Mouse (Mus musculus): ENCODE results near the gene Klhl36. TPM values are rescaled to one million over a fixed set of nuclear protein-coding genes. Genes with fewer than 3 reads are reported as not detected.

Klhl36 gene
- polyA plus RNA-seq, 1 experiment from 2014 or later, result 12.9 TPM

- peaks cover 6% of the 10 kb centered on the region; the same call in 1 of the 2 replicates for H3K36me3 ChIP-seq (ENCODE audit: control insufficient read depth, insufficient read depth, low read length)
- ATAC-seq (replicated peaks; ENCODE audit: low FRiP score, low TSS enrichment, low read depth) (no peak), DNase-seq (ENCODE audit: low spot score) (no peak)
- no peak overlapping the region for H3K4me3 ChIP-seq (ENCODE audit: low read depth, low read length)
- no peaks in the 10 kb centered on the region for H3K27me3 ChIP-seq (replicated peaks; ENCODE audit: control insufficient read depth, insufficient read depth, low read length)
- no peak overlapping the region; the same call in 1 of the 2 replicates for H3K4me2 ChIP-seq (ENCODE audit: low read length)
- peaks cover 73% of the 10 kb centered on the region for H3K4me1 ChIP-seq (replicated peaks; ENCODE audit: control insufficient read depth, insufficient read depth, low read length)
- H3K9ac ChIP-seq (ENCODE audit: low read length), result no peak overlapping the region
- WGBS, result 49% methylated on average over 7 of the region's 7 CpGs
- H3K27ac ChIP-seq (ENCODE audit: low read depth), result peak overlapping the region; percentile 87; the same call in 1 of the 2 replicates
- no peaks in the 10 kb centered on the region for H3K9me3 ChIP-seq (ENCODE audit: control insufficient read depth, low read length)
Observed at GRCm38 (mm10) chr8:119830589-119830988, 31.5 kb upstream of the Klhl36 start.

DNA sequence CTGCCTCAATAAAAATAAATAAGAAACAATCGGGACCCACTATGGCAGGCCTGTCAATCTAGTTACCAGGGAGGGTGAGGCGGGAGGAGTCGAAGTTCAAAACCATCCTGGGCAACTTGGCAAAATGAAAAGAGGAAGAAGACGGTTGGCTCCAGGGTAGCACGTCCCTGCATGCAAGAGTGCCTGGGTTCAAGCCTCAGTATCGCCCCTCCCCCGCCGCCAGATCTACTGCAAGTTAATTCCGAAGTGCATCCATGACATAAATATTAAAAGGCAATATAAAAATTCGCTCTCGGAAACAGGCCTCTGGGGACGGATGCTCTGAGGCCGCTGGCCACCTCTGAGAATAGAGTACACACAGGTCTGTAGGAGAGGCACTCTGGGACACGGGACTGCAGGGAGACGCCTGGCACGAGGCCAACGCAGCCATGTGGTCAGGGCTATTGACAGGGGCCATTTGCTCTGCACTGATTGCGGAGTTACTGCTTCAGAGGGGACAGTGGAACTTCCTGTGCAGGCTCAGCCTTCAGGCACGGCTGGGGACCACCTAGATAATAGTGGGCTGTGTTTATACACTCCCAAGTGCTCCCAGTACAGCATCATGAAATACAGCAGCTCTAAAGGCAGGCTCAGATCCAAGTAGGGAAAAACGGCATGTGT, 30.6 kb upstream of the Klhl36 start:
- Histone ChIP-seq H3K36me3 (ENCODE audit: control insufficient read depth, insufficient read depth, low read length) (peaks cover 6% of the 10 kb centered on the region; the same call in 1 of the 2 replicates), H3K4me3 (ENCODE audit: low read depth, low read length) (no peak overlapping the region), H3K27ac (ENCODE audit: low read depth) (peak overlapping the region; percentile 87), H3K4me2 (ENCODE audit: low read length) (peak overlapping the region; percentile 35), H3K4me1 (replicated peaks; ENCODE audit: control insufficient read depth, insufficient read depth, low read length) (peaks cover 70% of the 10 kb centered on the region), H3K9ac (ENCODE audit: low read length) (no peak overlapping the region), H3K9me3 (ENCODE audit: control insufficient read depth, low read length) (no peaks in the 10 kb centered on the region), H3K27me3 (replicated peaks; ENCODE audit: control insufficient read depth, insufficient read depth, low read length) (no peaks in the 10 kb centered on the region)
- WGBS, result 18% methylated on average over 20 of the region's 20 CpGs
- ATAC-seq (replicated peaks; ENCODE audit: low FRiP score, low TSS enrichment, low read depth) (peak; percentile 77), DNase-seq (ENCODE audit: low spot score) (peak; percentile 89)

- Histone ChIP-seq H3K27ac (ENCODE audit: low read depth) (peak overlapping the region; percentile 87), H3K4me1 (replicated peaks; ENCODE audit: control insufficient read depth, insufficient read depth, low read length) (peaks cover 69% of the 10 kb centered on the region), H3K4me2 (ENCODE audit: low read length) (peak overlapping the region; percentile 35), H3K4me3 (ENCODE audit: low read depth, low read length) (no peak overlapping the region), H3K27me3 (replicated peaks; ENCODE audit: control insufficient read depth, insufficient read depth, low read length) (no peaks in the 10 kb centered on the region), H3K36me3 (ENCODE audit: control insufficient read depth, insufficient read depth, low read length) (peaks cover 6% of the 10 kb centered on the region; the same call in 1 of the 2 replicates), H3K9me3 (ENCODE audit: control insufficient read depth, low read length) (no peaks in the 10 kb centered on the region), H3K9ac (ENCODE audit: low read length) (no peak overlapping the region)
- WGBS, result 30% methylated on average over 7 of the region's 7 CpGs
- DNase-seq (ENCODE audit: low spot score), result no peak
- ATAC-seq (replicated peaks; ENCODE audit: low FRiP score, low TSS enrichment, low read depth), result no peak
Observed at GRCm38 (mm10) chr8:119832101-119832617, 29.9 kb upstream of the Klhl36 start.

- Histone ChIP-seq H3K4me2 (ENCODE audit: low read length) (0 out of 2 replicates have a peak overlapping the region, but pooled peaks have one; percentile 7), H3K27me3 (replicated peaks; ENCODE audit: control insufficient read depth, insufficient read depth, low read length) (no peaks in the 10 kb centered on the region), H3K4me3 (ENCODE audit: low read depth, low read length) (no peak overlapping the region), H3K27ac (ENCODE audit: low read depth) (peak overlapping the region; percentile 87), H3K36me3 (ENCODE audit: control insufficient read depth, insufficient read depth, low read length) (peaks cover 6% of the 10 kb centered on the region; the same call in 1 of the 2 replicates), H3K4me1 (replicated peaks; ENCODE audit: control insufficient read depth, insufficient read depth, low read length) (peaks cover 69% of the 10 kb centered on the region), H3K9ac (ENCODE audit: low read length) (no peak overlapping the region; the same call in 1 of the 2 replicates), H3K9me3 (ENCODE audit: control insufficient read depth, low read length) (no peaks in the 10 kb centered on the region)
- WGBS, result 28% methylated on average over 5 of the region's 5 CpGs
- ATAC-seq (replicated peaks; ENCODE audit: low FRiP score, low TSS enrichment, low read depth) (no peak), DNase-seq (ENCODE audit: low spot score) (no peak)
Observed at GRCm38 (mm10) chr8:119832931-119833330, 29.1 kb upstream of the Klhl36 start.

GRCm38 (mm10) chr8:119834676-119835075, 27.4 kb upstream of the Klhl36 start:
- no peak overlapping the region for H3K4me3 ChIP-seq (ENCODE audit: low read depth, low read length)
- no peak overlapping the region for H3K4me2 ChIP-seq (ENCODE audit: low read length)
- 88% methylated on average over 6 of the region's 6 CpGs for WGBS
- no peak overlapping the region for H3K9ac ChIP-seq (ENCODE audit: low read length)
- no peak for DNase-seq (ENCODE audit: low spot score)
- no peak overlapping the region for H3K27ac ChIP-seq (ENCODE audit: low read depth)
- peaks cover 69% of the 10 kb centered on the region for H3K4me1 ChIP-seq (replicated peaks; ENCODE audit: control insufficient read depth, insufficient read depth, low read length)
- no peak for ATAC-seq (replicated peaks; ENCODE audit: low FRiP score, low TSS enrichment, low read depth)
- H3K27me3 ChIP-seq (replicated peaks; ENCODE audit: control insufficient read depth, insufficient read depth, low read length), result no peaks in the 10 kb centered on the region
- H3K9me3 ChIP-seq (ENCODE audit: control insufficient read depth, low read length), result no peaks in the 10 kb centered on the region
- peaks cover 6% of the 10 kb centered on the region; the same call in 1 of the 2 replicates for H3K36me3 ChIP-seq (ENCODE audit: control insufficient read depth, insufficient read depth, low read length)

DNA sequence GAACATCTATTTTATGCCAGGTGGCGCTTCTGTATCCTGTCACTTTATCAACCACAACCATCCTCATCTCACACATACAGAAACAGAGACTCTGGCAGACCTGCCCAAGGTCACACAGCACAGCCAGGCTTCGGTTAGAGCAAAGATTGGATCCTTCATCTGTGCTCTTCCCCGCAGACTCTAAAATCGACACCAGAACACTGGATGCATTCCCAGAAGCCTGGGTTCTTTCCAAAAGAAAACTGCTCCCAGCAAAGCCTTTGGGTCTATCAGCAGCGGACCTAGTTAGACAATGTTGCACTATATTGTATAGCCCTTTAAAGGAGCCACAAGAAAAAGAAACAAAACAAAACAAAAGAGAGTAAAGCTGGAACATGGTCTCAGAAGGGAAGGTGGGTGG, 26.8 kb upstream of the Klhl36 start:
- Histone ChIP-seq H3K27ac (ENCODE audit: low read depth) (no peak overlapping the region), H3K4me1 (replicated peaks; ENCODE audit: control insufficient read depth, insufficient read depth, low read length) (peaks cover 65% of the 10 kb centered on the region), H3K9me3 (ENCODE audit: control insufficient read depth, low read length) (no peaks in the 10 kb centered on the region), H3K9ac (ENCODE audit: low read length) (no peak overlapping the region), H3K4me2 (ENCODE audit: low read length) (no peak overlapping the region), H3K36me3 (ENCODE audit: control insufficient read depth, insufficient read depth, low read length) (peaks cover 6% of the 10 kb centered on the region; the same call in 1 of the 2 replicates), H3K27me3 (replicated peaks; ENCODE audit: control insufficient read depth, insufficient read depth, low read length) (no peaks in the 10 kb centered on the region), H3K4me3 (ENCODE audit: low read depth, low read length) (no peak overlapping the region)
- ATAC-seq (replicated peaks; ENCODE audit: low FRiP score, low TSS enrichment, low read depth), result no peak
- WGBS, result 86% methylated on average over 5 of the region's 5 CpGs
- no peak for DNase-seq (ENCODE audit: low spot score)

GRCm38 (mm10) chr8:119836831-119837230, 25.2 kb upstream of the Klhl36 start:
- no peak for DNase-seq (ENCODE audit: low spot score)
- no peaks in the 10 kb centered on the region for H3K27me3 ChIP-seq (replicated peaks; ENCODE audit: control insufficient read depth, insufficient read depth, low read length)
- ATAC-seq (replicated peaks; ENCODE audit: low FRiP score, low TSS enrichment, low read depth), result no peak
- peaks cover 6% of the 10 kb centered on the region; the same call in 1 of the 2 replicates for H3K36me3 ChIP-seq (ENCODE audit: control insufficient read depth, insufficient read depth, low read length)
- H3K9ac ChIP-seq (ENCODE audit: low read length), result no peak overlapping the region
- H3K27ac ChIP-seq (ENCODE audit: low read depth), result no peak overlapping the region
- no peak overlapping the region for H3K4me3 ChIP-seq (ENCODE audit: low read depth, low read length)
- H3K4me1 ChIP-seq (replicated peaks; ENCODE audit: control insufficient read depth, insufficient read depth, low read length), result peaks cover 56% of the 10 kb centered on the region
- 83% methylated on average over 4 of the region's 4 CpGs for WGBS
- H3K4me2 ChIP-seq (ENCODE audit: low read length), result peak overlapping the region; percentile 88; the same call in 1 of the 2 replicates
- H3K9me3 ChIP-seq (ENCODE audit: control insufficient read depth, low read length), result no peaks in the 10 kb centered on the region

DNA sequence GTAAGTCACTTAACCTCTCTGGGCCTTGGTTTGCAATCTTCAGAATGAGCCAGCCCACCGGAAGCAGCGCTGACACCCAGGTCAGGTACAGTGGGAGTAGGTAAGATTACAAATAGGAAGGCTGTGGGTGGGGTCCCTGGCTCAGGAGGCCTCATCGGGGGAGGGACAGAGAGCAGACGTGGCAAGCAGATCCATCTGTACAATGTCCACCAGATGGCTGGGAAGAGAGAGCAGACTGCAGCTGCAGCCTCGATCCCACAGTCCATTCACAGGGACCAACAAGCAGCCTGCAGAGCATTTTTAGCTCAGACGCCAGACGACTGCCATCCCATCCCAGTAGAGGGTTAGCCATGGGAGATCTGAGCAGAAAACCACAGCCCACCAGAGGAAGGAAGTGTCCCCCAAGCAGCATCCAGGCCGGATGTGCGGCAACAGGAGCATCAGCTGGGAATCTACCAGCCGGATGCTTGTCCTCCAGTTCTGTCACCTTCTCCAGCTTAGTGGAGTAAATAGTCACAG, 24.5 kb upstream of the Klhl36 start:
- peak overlapping the region; percentile 5; the same call in 1 of the 2 replicates for H3K9ac ChIP-seq (ENCODE audit: low read length)
- H3K4me3 ChIP-seq (ENCODE audit: low read depth, low read length), result peak overlapping the region; percentile 75; the same call in 1 of the 2 replicates
- no peak for ATAC-seq (replicated peaks; ENCODE audit: low FRiP score, low TSS enrichment, low read depth)
- DNase-seq (ENCODE audit: low spot score), result no peak
- H3K9me3 ChIP-seq (ENCODE audit: control insufficient read depth, low read length), result no peaks in the 10 kb centered on the region
- H3K36me3 ChIP-seq (ENCODE audit: control insufficient read depth, insufficient read depth, low read length), result peaks cover 6% of the 10 kb centered on the region; the same call in 1 of the 2 replicates
- H3K27ac ChIP-seq (ENCODE audit: low read depth), result peak overlapping the region; percentile 51
- no peaks in the 10 kb centered on the region for H3K27me3 ChIP-seq (replicated peaks; ENCODE audit: control insufficient read depth, insufficient read depth, low read length)
- H3K4me2 ChIP-seq (ENCODE audit: low read length), result peak overlapping the region; percentile 88
- WGBS, result 22% methylated on average over 10 of the region's 10 CpGs
- H3K4me1 ChIP-seq (replicated peaks; ENCODE audit: control insufficient read depth, insufficient read depth, low read length), result peaks cover 48% of the 10 kb centered on the region

All from intestine, embryonic 14.5 days (tissue).